Mouse (Mus musculus): Measurements from ENCODE around the gene Rhbdl1. TPM values are rescaled to one million over a fixed set of nuclear protein-coding genes. Genes with fewer than 3 reads are reported as not detected.

Gene Rhbdl1
- not detected for polyA plus RNA-seq (2014; fragmentation: Illumina TruSeq; extraction: RNeasy Lipid Tissue Mini Kit (QIAGEN cat#74804); ENCODE audit: low read depth, low replicate concordance)

DNA sequence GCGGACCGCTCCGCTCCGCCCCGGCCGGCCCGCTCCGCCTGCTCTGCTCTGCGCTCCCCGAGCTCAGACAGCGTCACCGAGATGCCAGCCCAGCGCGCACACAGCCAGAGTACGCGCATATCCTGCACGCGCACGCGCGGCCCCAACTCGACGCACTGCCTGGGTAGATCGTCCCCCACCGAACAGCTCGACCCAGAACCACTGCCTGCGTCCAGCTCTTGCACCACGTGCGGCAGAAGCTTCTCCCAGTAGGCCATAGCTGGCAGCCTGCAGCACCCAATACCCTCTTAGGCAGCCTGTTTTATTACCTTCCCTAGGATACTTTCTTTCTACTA lies at the start of gene Rhbdl1:
Gene Rhbdl1, minus strand, starts transcription at position 220 of the 335 bp plus-strand sequence.

DNA sequence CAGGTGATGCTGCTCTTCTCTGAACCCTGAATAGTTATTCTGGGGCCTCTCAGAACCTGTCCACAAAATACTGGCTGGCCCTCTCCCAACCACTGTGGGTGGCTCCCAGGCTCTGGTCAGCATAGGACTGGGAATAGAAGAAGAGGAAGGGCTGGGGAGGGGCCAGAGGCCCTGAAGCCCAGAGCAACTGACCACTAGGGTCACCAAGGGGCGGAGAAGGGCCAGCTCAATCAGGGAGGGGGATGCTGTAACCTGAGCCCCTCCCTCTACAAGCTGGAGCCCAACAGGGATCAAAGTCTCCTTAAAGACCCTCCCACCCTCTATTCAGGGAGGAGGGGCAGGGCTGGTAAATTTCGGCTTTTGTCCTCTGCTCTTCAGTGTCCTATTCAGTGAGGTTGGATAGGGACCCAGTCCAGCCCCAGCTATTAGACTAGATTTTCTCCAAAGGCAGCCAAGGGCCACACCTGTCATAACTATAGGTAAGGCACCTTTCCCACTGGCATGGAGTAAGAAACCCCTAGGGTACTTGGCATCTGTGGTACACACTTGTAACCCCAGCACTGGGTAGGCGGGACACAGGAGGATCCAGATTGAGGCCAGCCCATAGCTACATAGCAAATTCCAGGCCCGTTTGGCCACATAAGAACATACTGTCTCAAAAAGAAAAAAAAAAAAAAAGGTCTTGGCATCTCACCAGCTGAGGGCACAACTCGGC lies 43.3 kb upstream of the Rhbdl1 start, which contains the start of gene Wfikkn1:
Gene Wfikkn1, minus strand, starts transcription at position 663 of the 715 bp plus-strand sequence.

DNA sequence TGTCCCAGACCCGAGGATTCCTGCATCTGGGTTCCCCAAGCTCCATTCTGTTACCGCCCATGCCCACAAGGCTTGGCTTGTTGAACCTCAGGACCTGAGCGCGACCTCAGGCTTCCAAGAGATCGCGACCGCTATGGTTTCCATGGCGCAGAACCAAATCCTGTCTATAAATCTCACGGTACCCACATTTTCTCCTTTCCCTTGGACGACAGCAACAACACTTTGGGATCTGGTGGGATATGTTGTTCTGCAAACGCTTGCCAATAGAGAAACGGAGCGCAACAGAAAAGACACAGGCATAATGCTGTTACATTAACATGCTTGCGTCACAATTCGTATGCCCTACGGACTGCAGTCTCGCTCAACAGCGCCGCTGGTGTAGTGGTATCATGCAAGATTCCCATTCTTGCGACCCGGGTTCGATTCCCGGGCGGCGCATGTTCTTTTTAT lies 37.7 kb upstream of the Rhbdl1 start, which contains the start of gene Mettl26:
Gene Mettl26, plus strand, starts transcription at position 354 of the 450 bp plus-strand sequence.

DNA sequence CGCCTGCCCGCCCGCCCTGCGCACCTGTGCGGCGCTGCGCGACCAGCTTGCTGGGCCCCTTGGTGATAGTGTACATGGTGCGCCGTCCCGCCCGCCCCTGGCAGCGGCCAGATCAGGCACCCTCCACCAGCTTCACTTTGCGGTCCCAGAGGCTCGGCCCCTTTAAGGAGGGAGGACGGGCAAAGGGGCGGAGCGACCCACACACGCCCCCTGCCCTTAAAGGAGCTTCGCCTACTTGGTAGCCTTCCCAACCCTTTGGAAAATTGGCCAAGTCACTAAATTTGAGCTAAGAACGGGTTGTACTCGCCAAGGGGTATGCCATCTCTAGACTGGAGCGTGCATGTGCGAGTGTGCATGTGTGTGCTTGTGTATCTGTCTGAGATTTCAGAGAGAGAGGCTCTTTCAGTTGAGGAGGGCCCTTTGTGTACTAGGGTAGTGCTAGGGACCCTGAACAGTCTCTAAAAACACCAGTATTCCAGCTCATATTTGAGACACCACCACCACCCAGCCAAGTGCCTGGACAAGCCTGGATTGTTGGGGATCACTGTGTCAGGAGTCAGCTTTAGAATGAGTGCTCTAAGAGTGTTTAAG lies 31.6 kb upstream of the Rhbdl1 start, which contains the start of gene Mcrip2:
Gene Mcrip2, minus strand, starts transcription at position 164 of the 591 bp plus-strand sequence.

DNA sequence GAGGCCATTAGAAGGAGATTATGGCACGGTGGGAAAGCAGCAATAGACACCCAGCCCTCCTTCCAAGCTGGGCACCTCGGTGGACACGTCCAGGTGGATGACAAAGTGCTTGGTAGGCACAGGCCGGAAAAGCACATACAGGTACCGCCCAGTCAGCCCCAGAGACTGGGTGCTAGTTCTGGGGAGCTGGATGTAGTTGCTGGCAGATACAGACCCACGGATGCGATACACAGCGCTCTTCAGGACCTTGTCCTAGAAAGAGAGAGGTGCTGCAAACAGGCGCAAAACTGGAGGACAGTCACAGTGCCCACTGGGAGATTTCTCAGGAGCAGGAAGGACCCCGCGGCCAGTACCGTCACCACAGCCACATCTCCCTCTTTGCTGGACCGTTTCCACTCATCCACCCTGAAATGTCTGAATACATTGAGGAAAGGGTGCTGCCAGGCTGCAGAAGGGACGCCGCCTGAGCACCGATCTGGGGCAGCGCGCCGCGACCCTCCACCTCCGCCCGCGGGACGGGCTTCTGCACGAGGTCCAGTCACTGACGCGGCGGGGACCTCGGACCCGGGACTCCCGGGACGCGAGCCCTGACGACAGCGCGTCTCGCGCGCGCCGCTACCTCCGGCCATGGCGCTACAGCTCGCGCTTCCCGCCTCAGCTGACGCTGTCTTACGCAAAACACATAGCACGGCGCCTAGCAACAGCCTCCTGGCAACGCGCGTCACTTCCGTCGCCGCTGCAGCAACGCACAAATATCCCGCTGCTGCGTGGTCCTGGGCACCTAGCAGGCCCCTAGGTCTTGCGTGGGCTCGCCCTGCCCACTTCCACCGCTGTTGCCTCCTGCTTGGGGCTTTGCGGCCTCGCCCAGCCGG lies 24.0 kb upstream of the Rhbdl1 start, which contains the start of gene Wdr90:
Gene Wdr90, minus strand, starts transcription at position 670 of the 872 bp plus-strand sequence.

DNA sequence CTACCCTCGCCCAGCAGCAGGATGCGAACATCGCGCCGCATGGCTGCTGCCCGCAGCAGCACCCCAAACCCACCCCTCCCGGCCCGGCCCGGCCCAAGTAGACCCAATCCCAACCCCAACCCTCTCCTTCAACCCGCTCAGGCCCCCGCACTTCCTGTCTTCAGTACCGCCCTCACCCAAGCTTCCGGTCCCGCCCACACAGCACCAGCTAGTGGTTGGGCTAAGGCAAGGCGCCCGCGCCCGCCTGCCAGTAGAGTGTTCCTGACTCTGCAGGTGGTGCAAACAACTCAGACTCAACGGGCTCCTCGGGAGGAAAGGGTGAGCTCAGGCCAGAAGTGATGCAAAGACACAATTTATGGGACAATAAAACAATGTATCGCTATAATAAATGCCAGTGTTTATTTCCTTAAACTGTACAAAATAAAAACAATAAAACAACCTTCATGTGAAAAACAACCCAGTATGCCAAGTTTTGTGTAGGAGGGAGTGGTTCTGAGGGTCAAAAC lies 7.4 kb upstream of the Rhbdl1 start, which contains the start of gene Rhot2:
Gene Rhot2, minus strand, starts transcription at position 456 of the 506 bp plus-strand sequence.

DNA sequence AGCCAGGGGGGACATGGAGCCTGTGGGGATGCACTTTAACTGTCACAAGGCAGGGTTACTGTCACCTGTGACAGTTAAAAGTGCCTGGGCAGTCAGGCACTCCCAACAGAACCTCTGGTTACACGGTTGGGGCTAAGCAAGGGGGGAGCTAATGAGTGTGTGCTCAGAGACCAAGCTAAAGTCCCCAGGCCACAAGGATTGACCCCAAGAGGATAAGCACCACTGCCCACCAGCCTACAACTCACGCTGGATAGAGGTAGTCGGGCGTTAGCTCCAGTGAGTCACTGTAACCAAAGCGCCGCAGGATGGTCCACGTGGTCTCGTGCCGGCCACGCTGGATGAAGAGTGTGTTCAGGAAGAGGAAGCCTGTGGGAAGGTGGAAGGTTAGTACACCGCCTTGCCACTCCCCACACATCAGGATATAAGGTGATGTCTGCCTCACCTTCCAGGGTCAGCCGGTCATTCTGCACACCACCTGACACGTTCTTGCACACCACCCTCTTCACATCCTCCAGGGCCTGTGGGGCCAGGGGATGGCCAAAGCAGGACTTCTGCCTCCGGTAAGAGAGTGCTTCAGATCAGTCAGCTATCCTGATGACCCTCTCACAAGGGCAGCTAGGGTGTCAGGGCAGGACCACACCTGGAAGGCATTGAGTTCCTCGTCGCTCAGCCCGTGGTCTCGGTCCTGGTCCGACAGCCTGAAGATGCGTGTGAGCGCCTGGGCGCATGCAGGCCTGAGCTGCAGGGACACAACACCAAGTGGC lies 4.2 kb upstream of the Rhbdl1 start, which contains the start of gene Gm20683:
Gene Gm20683, minus strand, starts transcription at position 647 of the 764 bp plus-strand sequence.

DNA sequence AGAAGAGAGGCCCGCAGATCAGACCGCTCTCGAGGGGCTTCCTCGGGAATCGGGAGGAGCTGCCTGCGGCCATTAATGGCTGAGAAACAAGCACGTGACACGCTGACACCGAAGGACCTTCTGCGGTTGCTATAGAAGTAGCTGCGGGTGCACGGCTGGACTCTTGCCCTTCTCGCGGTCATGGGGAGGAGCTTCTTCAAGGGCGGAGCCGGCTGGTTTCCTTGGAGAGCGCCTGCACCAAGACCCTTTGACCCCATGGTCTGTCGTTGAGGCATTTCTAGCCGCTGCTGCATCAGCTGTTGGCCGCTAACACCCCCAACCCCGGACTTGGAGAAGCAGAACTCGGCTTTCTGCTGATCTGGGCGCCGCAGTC lies 3.8 kb downstream of the Rhbdl1 start, which contains the start of gene Stub1:
Gene Stub1, minus strand, starts transcription at position 114 of the 373 bp plus-strand sequence.

DNA sequence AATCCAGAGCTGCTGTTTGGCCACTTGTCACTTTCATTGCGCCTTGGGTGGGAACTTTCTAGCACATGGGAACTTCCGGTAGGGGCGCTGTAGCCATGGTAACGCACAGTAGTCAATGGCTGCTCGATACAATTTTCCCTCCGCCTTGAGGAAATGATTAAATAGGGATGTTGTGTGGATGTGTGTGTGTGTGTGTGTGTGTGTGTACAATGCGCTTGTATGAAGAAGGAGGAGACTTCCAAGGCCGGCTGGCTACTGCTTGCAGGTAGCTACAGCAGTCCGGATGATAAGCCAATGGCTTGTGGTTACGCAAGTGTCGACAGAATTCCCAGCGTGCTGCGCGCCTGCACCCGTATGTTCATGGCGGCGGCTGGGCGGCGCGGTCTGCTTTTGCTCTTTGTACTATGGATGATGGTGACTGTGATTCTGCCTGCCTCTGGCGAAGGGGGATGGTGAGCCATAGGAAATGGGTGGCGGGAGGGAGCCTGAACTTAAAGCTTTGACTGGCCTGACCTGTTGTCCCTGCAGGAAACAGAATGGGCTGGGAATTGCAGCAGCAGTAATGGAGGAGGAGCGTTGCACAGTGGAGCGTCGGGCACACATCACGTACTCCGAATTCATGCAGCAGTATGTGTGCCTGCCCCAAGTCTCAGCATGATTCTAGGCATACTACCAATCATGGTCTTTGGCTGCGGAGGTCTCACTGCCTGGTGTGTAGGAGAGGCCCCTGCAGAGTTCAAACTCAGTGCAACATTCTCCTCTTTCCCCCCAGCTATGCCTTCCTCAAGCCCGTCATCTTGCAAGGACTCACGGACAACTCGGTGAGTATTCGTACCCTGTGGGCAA lies 8.2 kb downstream of the Rhbdl1 start, which contains the start of gene Jmjd8:
Gene Jmjd8, plus strand, starts transcription at position 156 of the 846 bp plus-strand sequence.

DNA sequence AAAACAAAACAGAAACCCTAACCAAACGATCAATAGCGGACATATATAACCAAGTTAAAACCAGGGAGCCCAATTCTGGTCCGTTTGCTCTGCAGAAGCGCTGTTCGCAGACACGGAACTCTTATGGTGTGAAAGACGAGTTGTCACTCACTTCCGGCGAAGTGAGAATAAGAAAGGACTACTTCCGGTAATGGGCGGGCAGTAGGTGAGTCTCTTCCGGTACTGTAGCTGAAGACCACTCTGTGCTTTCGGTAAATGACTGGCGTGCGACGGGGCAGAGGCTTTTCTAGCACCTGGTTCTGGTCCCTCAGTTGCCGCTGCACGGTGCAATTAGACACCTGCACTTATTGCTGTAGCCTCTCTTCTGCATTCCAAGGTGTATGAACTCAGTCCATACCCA lies 13.6 kb downstream of the Rhbdl1 start, which contains the start of gene Wdr24:
Gene Wdr24, plus strand, starts transcription at position 176 of the 400 bp plus-strand sequence.

DNA sequence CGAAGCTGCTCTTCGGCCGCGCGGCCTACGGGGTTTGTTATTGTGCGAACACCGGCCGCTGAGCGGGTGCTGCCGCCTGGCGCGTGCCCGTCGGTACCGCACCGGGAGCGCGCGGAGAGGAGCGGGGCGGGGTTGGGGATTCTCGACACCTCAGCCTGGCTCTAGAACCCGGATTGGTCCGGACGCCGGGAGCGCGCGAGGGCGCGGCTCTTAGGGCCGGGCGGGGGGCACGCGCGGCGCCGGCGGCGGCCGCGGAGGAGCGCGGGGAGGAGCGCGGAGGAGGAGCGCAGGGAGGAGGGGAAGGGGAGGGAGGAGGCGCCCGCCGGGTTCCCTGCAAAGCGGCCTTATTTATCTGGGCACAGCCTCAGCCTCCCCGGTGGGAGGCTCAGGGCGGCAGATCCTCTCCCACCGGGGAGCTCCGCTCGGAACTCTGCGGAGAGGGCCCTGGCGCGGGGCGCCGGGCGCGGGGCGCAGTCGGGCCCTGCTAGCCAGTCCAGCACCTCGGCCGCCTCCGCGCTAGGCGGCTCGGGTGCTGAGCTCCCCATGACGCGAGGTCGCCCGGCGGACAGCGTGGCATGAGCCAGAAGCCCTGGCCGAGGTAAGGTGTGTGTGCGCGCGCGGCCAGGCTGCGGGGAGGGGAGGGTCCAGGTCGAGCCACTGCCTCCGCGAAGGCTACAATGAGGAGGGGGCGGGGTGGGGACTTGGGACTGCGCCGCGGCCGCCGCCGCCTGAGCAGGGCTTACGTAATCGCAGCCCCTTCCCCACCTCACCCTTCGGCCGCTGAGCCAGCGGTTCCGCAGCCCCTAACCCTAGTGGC lies 28.1 kb downstream of the Rhbdl1 start, which contains the start of gene Fbxl16:
Gene Fbxl16, plus strand, starts transcription at position 297 of the 817 bp plus-strand sequence.

DNA sequence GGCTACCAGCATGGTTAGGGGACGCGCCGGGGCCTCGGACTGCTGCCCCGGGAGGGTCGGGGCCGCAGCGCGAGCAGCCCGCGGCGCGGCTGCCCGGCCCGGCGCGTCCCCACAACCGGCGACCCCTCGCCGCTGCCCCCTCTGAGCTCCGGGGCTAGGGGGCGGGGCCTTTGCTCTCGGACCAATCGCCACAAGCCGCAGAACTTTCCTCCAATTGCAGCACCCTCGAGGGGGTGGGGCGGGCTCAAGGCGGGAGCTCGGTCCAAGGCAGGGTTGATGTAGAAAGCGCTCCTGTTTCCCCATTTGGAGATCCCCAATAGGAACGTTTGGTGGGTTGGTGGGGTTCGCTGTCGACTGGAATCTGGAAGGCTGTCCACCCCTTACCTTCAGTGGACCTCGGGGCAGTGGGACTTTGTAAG lies 40.1 kb downstream of the Rhbdl1 start, which contains the start of gene Metrn:
Gene Metrn, minus strand, starts transcription at position 186 of the 419 bp plus-strand sequence.

DNA sequence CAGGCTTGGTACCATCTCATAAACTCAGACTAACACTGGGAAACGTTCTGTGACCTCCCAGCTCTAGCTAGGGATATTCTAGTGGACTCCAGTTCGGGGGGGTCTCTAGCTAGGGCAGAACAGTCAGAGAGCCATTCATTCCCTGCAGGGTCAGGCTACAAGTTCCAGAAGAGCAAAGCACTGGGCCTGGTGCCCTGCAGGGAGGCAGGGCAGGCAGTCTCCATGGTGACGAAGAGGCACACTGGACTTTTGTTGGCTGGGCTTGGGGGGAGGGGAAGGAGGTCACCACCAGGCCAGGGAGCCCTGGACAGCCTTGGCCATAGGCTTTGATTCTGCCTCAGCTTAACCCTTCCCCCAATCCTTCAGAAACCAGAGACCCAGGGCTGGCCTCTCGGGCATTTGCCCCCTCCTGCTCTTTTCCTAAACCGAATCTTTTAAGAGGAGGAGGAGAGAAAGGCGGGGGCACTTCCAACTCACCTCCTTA lies 41.4 kb downstream of the Rhbdl1 start, which contains the start of gene AC134908.4:
Gene AC134908.4, minus strand, starts transcription at position 51 of the 484 bp plus-strand sequence.

DNA sequence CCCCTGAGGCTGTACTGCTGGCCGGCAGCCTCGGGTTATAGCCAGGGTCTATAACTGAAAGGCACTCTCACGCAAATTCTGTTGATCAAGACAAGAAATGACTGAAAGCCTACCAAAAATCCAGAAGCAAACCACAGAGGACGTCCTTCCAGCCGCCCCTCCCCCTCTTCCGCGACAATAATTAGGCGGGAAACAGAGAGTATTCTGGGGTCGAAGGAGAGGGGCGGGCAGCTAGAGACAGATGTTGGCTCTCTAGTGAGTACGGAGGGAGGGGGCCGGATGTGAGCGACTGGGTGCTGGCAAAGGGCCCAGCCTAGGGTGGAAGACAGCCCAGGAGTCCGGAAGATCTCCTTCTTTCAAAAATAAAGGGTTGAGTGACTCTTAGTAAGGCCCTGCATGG lies 44.5 kb downstream of the Rhbdl1 start, which contains the start of gene Fam173a:
Gene Fam173a, minus strand, starts transcription at position 287 of the 400 bp plus-strand sequence.

DNA sequence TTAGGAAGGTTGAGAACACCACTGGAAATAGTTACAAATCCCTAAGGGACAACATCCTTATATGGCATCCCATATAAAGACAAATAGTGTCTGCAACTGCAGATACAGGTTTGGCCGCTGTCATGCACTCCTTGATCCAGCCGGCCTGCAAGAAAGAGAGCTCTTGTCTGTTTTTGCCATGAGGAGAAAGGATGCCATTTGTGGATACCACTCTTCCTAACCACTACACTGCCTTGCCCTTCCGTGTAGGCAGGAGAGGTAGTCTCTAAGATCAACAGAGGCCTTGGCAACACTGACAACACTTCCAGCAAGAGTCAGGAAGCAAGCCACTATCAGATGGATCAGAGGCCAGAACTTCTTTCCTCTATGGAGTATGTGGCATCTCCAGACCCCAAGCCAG lies 50.8 kb downstream of the Rhbdl1 start, which contains the start of gene Ccdc78:
Gene Ccdc78, plus strand, starts transcription at position 301 of the 400 bp plus-strand sequence.

DNA sequence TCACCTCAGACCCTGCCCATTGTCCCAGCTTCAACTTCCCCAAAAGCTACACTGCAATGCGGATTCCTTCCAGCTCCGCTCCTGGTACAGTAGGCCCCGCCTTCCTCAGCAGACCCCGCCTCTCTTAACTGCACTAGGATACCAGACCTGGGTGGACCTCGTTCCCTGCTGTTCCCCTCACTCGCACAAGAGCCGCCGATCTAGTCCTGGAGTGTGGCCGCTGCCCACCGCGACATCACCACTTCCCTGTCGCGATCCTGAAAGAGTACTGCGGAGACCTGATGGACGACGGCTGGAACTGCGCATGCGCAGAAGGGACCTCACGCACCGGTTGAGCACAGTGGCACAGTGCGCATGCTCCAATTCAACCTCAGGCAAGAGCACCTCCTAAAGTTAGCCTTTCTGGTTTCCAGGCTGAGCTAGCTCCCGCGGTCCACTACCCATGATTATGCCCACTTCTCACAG lies 51.8 kb downstream of the Rhbdl1 start, which contains the start of gene Haghl:
Gene Haghl, minus strand, starts transcription at position 393 of the 465 bp plus-strand sequence.

Data from kidney, adult 10 weeks (tissue).